Mouse (Mus musculus) embryo, embryonic 9.5 days (tissue): ENCODE measurements around the gene Stra6l.
A peak's percentile ranks its signal among the peaks of the same experiment; 100 is the strongest.

Experiments
- DNase-seq: peaks from one replicate; pipeline ENCODE4 v3.0.0-alpha.2; 2017; ENCODE audit errors: extremely low spot score

Gene Stra6l

GRCm38 (mm10) chr4:45848109-45848824 is at the start of gene Stra6l:
Stra6l (plus strand) TSS chr4:45848664.
- no peak for DNase-seq

- peak; percentile 76 for DNase-seq
These were observed 49.5 kb upstream of the Stra6l start, which contains the start of gene Aldh1b1 for GRCm38 (mm10) chr4:45798964-45799363. Aldh1b1 (plus strand) TSS chr4:45799022.

GRCm38 (mm10) chr4:45799956-45800537 is 48.4 kb upstream of the Stra6l start:
- no peak for DNase-seq

GRCm38 (mm10) chr4:45802900-45803299 is 45.6 kb upstream of the Stra6l start:
- no peak for DNase-seq

GRCm38 (mm10) chr4:45808034-45808433 is 40.4 kb upstream of the Stra6l start:
- DNase-seq, result no peak

GRCm38 (mm10) chr4:45811250-45811649 is 37.2 kb upstream of the Stra6l start:
- no peak for DNase-seq

GRCm38 (mm10) chr4:45815542-45815941 is 32.9 kb upstream of the Stra6l start:
- peak; percentile 80 for DNase-seq

GRCm38 (mm10) chr4:45818814-45819207 is 29.7 kb upstream of the Stra6l start:
- no peak for DNase-seq

GRCm38 (mm10) chr4:45819208-45819931 is 29.1 kb upstream of the Stra6l start:
- DNase-seq, result peak; percentile 79

- peak; percentile 77 for DNase-seq
These were observed 28.2 kb upstream of the Stra6l start for GRCm38 (mm10) chr4:45820074-45820830.

- DNase-seq, result peak; percentile 55
These were observed 26.5 kb upstream of the Stra6l start for GRCm38 (mm10) chr4:45821995-45822394.

GRCm38 (mm10) chr4:45822781-45823575 is 25.5 kb upstream of the Stra6l start:
- peak; percentile 38 for DNase-seq

GRCm38 (mm10) chr4:45824049-45824760 is 24.3 kb upstream of the Stra6l start:
- peak; percentile 41 for DNase-seq

- no peak for DNase-seq
These were observed 23.5 kb upstream of the Stra6l start for GRCm38 (mm10) chr4:45824761-45825556.

GRCm38 (mm10) chr4:45826275-45827040 is 22.0 kb upstream of the Stra6l start, which contains the start of gene Igfbpl1:
Igfbpl1 (minus strand) TSS chr4:45826923.
- DNase-seq, result peak; percentile 40

- no peak for DNase-seq
These were observed 18.3 kb upstream of the Stra6l start for GRCm38 (mm10) chr4:45829907-45830759.

- DNase-seq, result no peak
These were observed 16.5 kb upstream of the Stra6l start for GRCm38 (mm10) chr4:45831996-45832395.

GRCm38 (mm10) chr4:45833461-45833860 is 15.0 kb upstream of the Stra6l start:
- DNase-seq, result no peak
